Comparison of ENCODE assay signal across 8 mouse cellular contexts in genomic region chr6:50261201-50261921, GRCm38 (mm10). TPM values are rescaled to one million over a fixed set of nuclear protein-coding genes. Genes with fewer than 3 reads are reported as not detected.
DNase-seq lines count a peak whose midpoint lies in the region; ATAC-seq and TF ChIP-seq lines count a peak whose summit lies in the region.

No protein-coding gene starts in this region.

- H3K9me3 ChIP-seq in heart, embryonic 12.5 days (replicated peaks): no peaks in the 10 kb centered on the region
- H3K9me3 ChIP-seq in kidney, embryonic 15.5 days (replicated peaks): no peaks in the 10 kb centered on the region
- no peaks in the 10 kb centered on the region for H3K9me3 ChIP-seq in limb, embryonic 14.5 days (ENCODE audit: control insufficient read depth, low read length)
- H3K9me3 ChIP-seq in midbrain, embryonic 15.5 days: no peaks in the 10 kb centered on the region

- WGBS in heart, embryonic 12.5 days: 3% methylated on average over 34 of the region's 35 CpGs
- 2% methylated on average over 35 of the region's 35 CpGs for WGBS in kidney, embryonic 15.5 days
- 4% methylated on average over 18 of the region's 35 CpGs for WGBS in limb, embryonic 14.5 days
- WGBS in midbrain, embryonic 15.5 days: 1% methylated on average over 35 of the region's 35 CpGs
- WGBS in spleen, adult 2 months: 4% methylated on average over 35 of the region's 35 CpGs

- no peaks in the 10 kb centered on the region; the same call in 1 of the 2 replicates for H3K4me1 ChIP-seq in embryonic fibroblast, embryonic 13.5 days (ENCODE audit: control insufficient read depth, insufficient read depth, low read length)
- H3K4me1 ChIP-seq in heart, embryonic 12.5 days (replicated peaks): peaks cover 10% of the 10 kb centered on the region; the same call in 1 of the 2 replicates
- H3K4me1 ChIP-seq in kidney, embryonic 15.5 days: peaks cover 20% of the 10 kb centered on the region
- peaks cover 6% of the 10 kb centered on the region; the same call in 1 of the 2 replicates for H3K4me1 ChIP-seq in limb, embryonic 14.5 days (ENCODE audit: control insufficient read depth, insufficient read depth, low read length)
- peaks cover 25% of the 10 kb centered on the region for H3K4me1 ChIP-seq in midbrain, embryonic 15.5 days
- peaks cover 3% of the 10 kb centered on the region; the same call in 1 of the 2 replicates for H3K4me1 ChIP-seq in spleen, adult 2 months (ENCODE audit: control insufficient read depth, insufficient read depth, insufficient read length)

- TF ChIP-seq CTCF in embryonic fibroblast, embryonic 13.5 days (IDR thresholded peaks at IDR 0.05; ENCODE audit: borderline replicate concordance, insufficient read depth, low read length): no peak
- TF ChIP-seq CTCF in spleen, adult 2 months (IDR thresholded peaks at IDR 0.05; ENCODE audit: extremely low read depth, insufficient read depth, insufficient read length, insufficient replicate concordance): no peak

- ATAC-seq in heart, embryonic 12.5 days (ENCODE audit: insufficient number of reproducible peaks, low FRiP score): peak; percentile 79
- ATAC-seq in kidney, embryonic 15.5 days (replicated peaks; ENCODE audit: low FRiP score): peak; percentile 91
- peak; percentile 87 for ATAC-seq in limb, embryonic 14.5 days (ENCODE audit: low FRiP score, low read depth)
- ATAC-seq in midbrain, embryonic 15.5 days (replicated peaks): peak; percentile 95

- DNase-seq in spleen, adult 18-20 months: peak; percentile 13 to 49
- no peak for DNase-seq in spleen, adult 12 weeks (ENCODE audit: low spot score)
- DNase-seq in limb, embryonic 14.5 days (ENCODE audit: low spot score): peak; percentile 73
- DNase-seq in spleen, adult 2 months (ENCODE audit: low read depth in 1 of 2, low spot score in 2 of 2): peak in 1 of 2 experiments; percentile 35

- H3K27me3 ChIP-seq in heart, embryonic 12.5 days (replicated peaks): no peaks in the 10 kb centered on the region
- H3K27me3 ChIP-seq in kidney, embryonic 15.5 days: no peaks in the 10 kb centered on the region
- H3K27me3 ChIP-seq in limb, embryonic 14.5 days (ENCODE audit: control insufficient read depth, insufficient read depth, low read length): no peaks in the 10 kb centered on the region
- no peaks in the 10 kb centered on the region for H3K27me3 ChIP-seq in midbrain, embryonic 15.5 days (replicated peaks)
- H3K27me3 ChIP-seq in spleen, adult 2 months (ENCODE audit: control insufficient read depth, insufficient read depth, low read length): 0 out of 2 replicates have a peak, but pooled peaks cover 3% of the 10 kb centered on the region

- H3K36me3 ChIP-seq in heart, embryonic 12.5 days: no peaks in the 10 kb centered on the region
- no peaks in the 10 kb centered on the region for H3K36me3 ChIP-seq in kidney, embryonic 15.5 days
- no peaks in the 10 kb centered on the region for H3K36me3 ChIP-seq in limb, embryonic 14.5 days (ENCODE audit: control insufficient read depth, insufficient read depth, low read length)
- no peaks in the 10 kb centered on the region for H3K36me3 ChIP-seq in midbrain, embryonic 15.5 days (replicated peaks)
- H3K36me3 ChIP-seq in spleen, adult 2 months (ENCODE audit: control insufficient read depth, insufficient read depth, low read length): no peaks in the 10 kb centered on the region

- no peak overlapping the region for H3K27ac ChIP-seq in embryonic fibroblast, embryonic 13.5 days (ENCODE audit: insufficient read depth, low read length)
- H3K27ac ChIP-seq in heart, embryonic 12.5 days (ENCODE audit: poor library complexity, severe bottlenecking): no peak overlapping the region
- H3K27ac ChIP-seq in kidney, embryonic 15.5 days: peak overlapping the region; percentile 39; the same call in 1 of the 2 replicates
- H3K27ac ChIP-seq in limb, embryonic 14.5 days (replicated peaks; ENCODE audit: low read depth, low read length): 0 out of 2 replicates have a peak overlapping the region, but pooled peaks have one; percentile 38
- H3K27ac ChIP-seq in midbrain, embryonic 15.5 days: peak overlapping the region; percentile 83
- H3K27ac ChIP-seq in spleen, adult 2 months (ENCODE audit: insufficient read depth, low read length): no peak overlapping the region

- peak; percentile 68 for TF ChIP-seq POLR2A in embryonic fibroblast, embryonic 13.5 days (IDR thresholded peaks at IDR 0.05; ENCODE audit: low read depth, low read length)
- TF ChIP-seq POLR2A in limb, embryonic 14.5 days (IDR thresholded peaks at IDR 0.05; ENCODE audit: borderline replicate concordance, extremely low read depth, insufficient read depth, insufficient read length): 0 out of 2 replicates have a peak, but pooled peaks have one; percentile 45
- no peak for TF ChIP-seq POLR2A in spleen, adult 2 months (IDR thresholded peaks at IDR 0.05; ENCODE audit: low read depth, low read length)

- H3K4me3 ChIP-seq in embryonic fibroblast, embryonic 13.5 days (ENCODE audit: insufficient read depth, low read length): peak overlapping the region; percentile 19
- peak overlapping the region; percentile 54 for H3K4me3 ChIP-seq in heart, embryonic 12.5 days
- H3K4me3 ChIP-seq in kidney, embryonic 15.5 days (replicated peaks): peak overlapping the region; percentile 55
- H3K4me3 ChIP-seq in limb, embryonic 14.5 days (replicated peaks; ENCODE audit: low read length): peak overlapping the region; percentile 53
- peak overlapping the region; percentile 53 for H3K4me3 ChIP-seq in midbrain, embryonic 15.5 days
- peak overlapping the region; percentile 48 for H3K4me3 ChIP-seq in spleen, adult 2 months (ENCODE audit: extremely low read depth, insufficient read depth, insufficient read length)

- H3K4me2 ChIP-seq in heart, embryonic 12.5 days: peak overlapping the region; percentile 84
- peak overlapping the region; percentile 83 for H3K4me2 ChIP-seq in kidney, embryonic 15.5 days
- peak overlapping the region; percentile 80 for H3K4me2 ChIP-seq in limb, embryonic 14.5 days (replicated peaks; ENCODE audit: low read depth, low read length, severe bottlenecking)
- H3K4me2 ChIP-seq in midbrain, embryonic 15.5 days: peak overlapping the region; percentile 67

- H3K9ac ChIP-seq in heart, embryonic 12.5 days: peak overlapping the region; percentile 70
- H3K9ac ChIP-seq in kidney, embryonic 15.5 days: peak overlapping the region; percentile 46
- peak overlapping the region; percentile 72 for H3K9ac ChIP-seq in limb, embryonic 14.5 days (ENCODE audit: low read depth, low read length, severe bottlenecking)
- H3K9ac ChIP-seq in midbrain, embryonic 15.5 days: peak overlapping the region; percentile 62

RNA-seq across cellular contexts. Expression of gene Gsdme, which starts 2.3 kb away (rescaled TPM):
- 4.6 and 4.7 TPM in 2 replicates for polyA plus RNA-seq in embryonic fibroblast, embryonic 13.5 days (2011; ENCODE audit: insufficient read length, low read depth, missing spikeins)
- 32.7 and 32.9 TPM in 2 replicates for polyA plus RNA-seq in heart, embryonic 12.5 days (2016; fragmentation: Nextera tagmentation; extraction: Ambion mirVana)
- 56.2 and 59.0 TPM in 2 replicates for polyA plus RNA-seq in kidney, embryonic 15.5 days (2015; fragmentation: Nextera tagmentation; extraction: Ambion mirVana)
- polyA plus RNA-seq in limb, embryonic 14.5 days (2012; rRNA removed): 4.2 and 4.7 TPM in 2 replicates
- polyA plus RNA-seq in limb, embryonic 14.5 days (2014; fragmentation: Nextera tagmentation; extraction: Ambion mirVana): 34.3 and 37.0 TPM in 2 replicates
- polyA plus RNA-seq in midbrain, embryonic 15.5 days (2015; fragmentation: Nextera tagmentation; extraction: Ambion mirVana): 78.0 and 85.3 TPM in 2 replicates
- polyA plus RNA-seq in spleen, adult 2 months (2012; rRNA removed): 0.82 and 0.84 TPM in 2 replicates

Comparison
In these comparisons a context has a peak if more than half of its experiments do, and no peak if none do; other contexts are left out.
1. H3K27ac ChIP-seq: peak in kidney, embryonic 15.5 days (single experiment), limb, embryonic 14.5 days (single experiment) and midbrain, embryonic 15.5 days (single experiment); none in embryonic fibroblast, embryonic 13.5 days (single experiment), heart, embryonic 12.5 days (single experiment) and spleen, adult 2 months (single experiment).
2. Peak in every context shown above with its lines, with median percentiles within 50 percentile points of each other: H3K4me3 ChIP-seq, ATAC-seq, H3K4me2 ChIP-seq and H3K9ac ChIP-seq.